Mouse (Mus musculus): ENCODE results near the gene Uba6. TPM values are rescaled to one million over a fixed set of nuclear protein-coding genes. Genes with fewer than 3 reads are reported as not detected.

Gene Uba6
- polyA plus RNA-seq, 1 experiment from 2014 or later = 12.3 TPM

- no peaks in the 10 kb centered on the region for H3K9me3 ChIP-seq (replicated peaks)
- no peak overlapping the region for H3K27ac ChIP-seq (ENCODE audit: poor library complexity, severe bottlenecking)
- no peaks in the 10 kb centered on the region for H3K4me1 ChIP-seq (replicated peaks)
- no peak for ATAC-seq (ENCODE audit: insufficient number of reproducible peaks, low FRiP score)
- WGBS = 73% methylated on average over 4 of the region's 4 CpGs
- H3K9ac ChIP-seq = no peak overlapping the region
- no peak overlapping the region for H3K4me3 ChIP-seq
- H3K27me3 ChIP-seq (replicated peaks) = no peaks in the 10 kb centered on the region
- no peaks in the 10 kb centered on the region for H3K36me3 ChIP-seq
- H3K4me2 ChIP-seq = no peak overlapping the region
Observed at GRCm38 (mm10) chr5:86072756-86073386, 99.7 kb downstream of the Uba6 start.

DNA sequence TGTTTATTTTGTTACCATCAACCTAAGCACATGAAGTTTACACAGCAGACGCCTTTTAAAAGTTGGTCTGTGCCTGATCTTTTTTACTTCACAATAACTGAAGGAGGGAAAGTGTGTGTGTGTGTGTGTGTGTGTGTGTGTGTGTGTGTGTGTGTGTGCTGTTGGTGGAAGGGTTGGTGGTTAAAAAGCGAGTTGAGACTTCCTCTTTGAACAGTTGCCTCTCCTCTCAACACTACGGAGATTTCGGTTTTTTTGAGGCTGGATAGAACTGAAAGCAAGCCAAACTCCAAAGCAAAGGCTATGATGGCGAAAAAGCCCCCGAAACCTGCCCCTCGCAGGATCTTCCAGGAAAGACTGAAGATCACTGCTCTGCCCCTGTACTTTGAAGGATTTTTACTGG is 101.1 kb downstream of the Uba6 start, which contains the start of gene Stap1:
Stap1 (plus strand) TSS at position 209 of the 400 bp plus-strand sequence.
- Histone ChIP-seq H3K4me2 (no peak within 1 kb of the TSS), H3K27ac (ENCODE audit: poor library complexity, severe bottlenecking) (no peak within 1 kb of the TSS), H3K9me3 (replicated peaks) (no peaks in the 10 kb centered on the region), H3K9ac (no peak within 1 kb of the TSS), H3K36me3 (no peaks in the 10 kb centered on the region), H3K27me3 (replicated peaks) (no peaks in the 10 kb centered on the region), H3K4me1 (replicated peaks) (no peaks in the 10 kb centered on the region), H3K4me3 (no peak within 1 kb of the TSS)
- WGBS = 73% methylated on average over 7 of the region's 7 CpGs
- no peak for ATAC-seq (ENCODE audit: insufficient number of reproducible peaks, low FRiP score)

GRCm38 (mm10) chr5:86069121-86069520 is 103.5 kb downstream of the Uba6 start:
- ATAC-seq (ENCODE audit: insufficient number of reproducible peaks, low FRiP score) = no peak
- Histone ChIP-seq H3K9me3 (replicated peaks) (no peaks in the 10 kb centered on the region), H3K4me1 (replicated peaks) (peaks cover 4% of the 10 kb centered on the region), H3K9ac (no peak overlapping the region), H3K4me3 (no peak overlapping the region), H3K27me3 (replicated peaks) (no peaks in the 10 kb centered on the region), H3K4me2 (no peak overlapping the region), H3K27ac (ENCODE audit: poor library complexity, severe bottlenecking) (no peak overlapping the region), H3K36me3 (no peaks in the 10 kb centered on the region)
- WGBS = 65% methylated on average over 6 of the region's 6 CpGs

DNA sequence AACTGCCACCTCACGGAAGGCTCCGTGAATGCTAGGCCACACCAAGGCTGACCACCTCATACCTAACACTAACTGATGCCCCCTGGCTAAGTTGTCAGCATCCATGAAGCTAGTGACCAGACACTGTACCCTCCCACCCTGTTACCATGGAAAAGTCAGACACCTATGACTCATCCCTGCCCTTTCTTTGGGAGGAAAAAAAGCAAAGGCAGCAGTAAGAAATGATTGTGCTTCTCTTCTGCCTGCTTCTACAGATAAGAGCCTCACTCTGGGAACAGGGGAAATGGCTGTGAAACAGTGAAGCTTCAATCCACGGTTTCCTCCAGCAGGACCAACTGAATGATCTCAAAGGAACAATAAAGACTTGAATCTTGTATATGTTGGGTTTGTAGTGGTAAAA is 104.2 kb downstream of the Uba6 start:
- Histone ChIP-seq H3K4me2 (no peak overlapping the region), H3K36me3 (no peaks in the 10 kb centered on the region), H3K9me3 (replicated peaks) (no peaks in the 10 kb centered on the region), H3K4me1 (replicated peaks) (peaks cover 9% of the 10 kb centered on the region), H3K27ac (ENCODE audit: poor library complexity, severe bottlenecking) (no peak overlapping the region), H3K27me3 (replicated peaks) (no peaks in the 10 kb centered on the region), H3K9ac (no peak overlapping the region), H3K4me3 (no peak overlapping the region)
- 66% methylated on average over 3 of the region's 3 CpGs for WGBS
- no peak for ATAC-seq (ENCODE audit: insufficient number of reproducible peaks, low FRiP score)

DNA sequence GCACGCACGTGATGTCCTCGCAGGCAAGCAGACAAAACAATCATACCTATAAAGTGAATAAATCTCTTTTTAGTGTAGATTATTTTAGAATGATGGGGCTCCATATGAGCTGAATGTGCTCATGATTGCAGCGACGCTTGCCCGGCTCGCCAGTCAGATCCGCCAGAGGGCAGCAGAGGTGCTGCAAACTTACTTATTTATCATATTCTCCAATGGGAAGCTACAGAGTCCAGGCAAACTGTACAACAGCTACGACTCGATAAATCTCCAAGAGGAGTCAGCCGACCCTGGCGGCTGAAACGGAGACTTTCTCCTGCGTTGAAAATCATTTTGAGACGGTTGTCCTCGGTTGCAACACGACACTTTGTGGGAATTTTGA is 106.1 kb downstream of the Uba6 start:
- H3K4me3 ChIP-seq = peak overlapping the region; percentile 75
- H3K27ac ChIP-seq (ENCODE audit: poor library complexity, severe bottlenecking) = no peak overlapping the region
- no peaks in the 10 kb centered on the region for H3K36me3 ChIP-seq
- peaks cover 12% of the 10 kb centered on the region for H3K4me1 ChIP-seq (replicated peaks)
- H3K9ac ChIP-seq = 0 out of 2 replicates have a peak overlapping the region, but pooled peaks have one; percentile 44
- H3K27me3 ChIP-seq (replicated peaks) = no peaks in the 10 kb centered on the region
- no peaks in the 10 kb centered on the region for H3K9me3 ChIP-seq (replicated peaks)
- peak; percentile 40; the same call in 1 of the 2 replicates for ATAC-seq (ENCODE audit: insufficient number of reproducible peaks, low FRiP score)
- WGBS = 1% methylated on average over 17 of the region's 17 CpGs
- peak overlapping the region; percentile 73 for H3K4me2 ChIP-seq

DNA sequence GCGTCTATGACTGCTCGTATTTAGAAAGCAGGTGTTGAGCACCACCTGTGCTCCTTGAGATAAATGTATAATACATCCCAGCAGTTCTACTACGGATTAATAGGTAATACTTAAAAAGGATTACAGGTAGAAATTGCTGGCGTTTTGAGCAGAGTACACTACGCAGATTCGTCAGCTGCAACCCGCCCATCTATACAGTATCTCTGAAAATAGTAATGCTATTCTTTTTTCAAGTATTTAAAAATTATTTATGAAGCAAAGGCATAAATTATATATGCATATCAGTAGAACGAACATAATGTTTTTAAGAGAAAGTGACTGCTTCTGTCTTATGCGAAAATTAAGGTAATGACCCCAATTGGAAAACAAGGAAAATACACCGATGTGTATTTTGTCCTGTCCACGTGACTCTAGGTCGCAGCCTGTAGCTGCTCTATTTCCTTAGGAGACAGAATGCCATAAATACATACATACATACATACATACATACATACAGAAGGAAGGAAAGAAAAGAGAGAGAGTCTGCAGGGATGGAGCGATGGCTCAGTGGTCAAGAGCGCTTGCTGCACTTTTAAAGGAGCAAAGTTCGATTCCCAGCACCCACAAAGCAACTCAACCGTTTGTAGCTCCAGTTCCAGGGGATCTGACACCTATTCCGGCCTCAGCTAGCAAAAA is 106.6 kb downstream of the Uba6 start:
- WGBS = under 1% methylated on average over 17 of the region's 17 CpGs
- peaks cover 12% of the 10 kb centered on the region for H3K4me1 ChIP-seq (replicated peaks)
- ATAC-seq (ENCODE audit: insufficient number of reproducible peaks, low FRiP score) = peak; percentile 58

DNA sequence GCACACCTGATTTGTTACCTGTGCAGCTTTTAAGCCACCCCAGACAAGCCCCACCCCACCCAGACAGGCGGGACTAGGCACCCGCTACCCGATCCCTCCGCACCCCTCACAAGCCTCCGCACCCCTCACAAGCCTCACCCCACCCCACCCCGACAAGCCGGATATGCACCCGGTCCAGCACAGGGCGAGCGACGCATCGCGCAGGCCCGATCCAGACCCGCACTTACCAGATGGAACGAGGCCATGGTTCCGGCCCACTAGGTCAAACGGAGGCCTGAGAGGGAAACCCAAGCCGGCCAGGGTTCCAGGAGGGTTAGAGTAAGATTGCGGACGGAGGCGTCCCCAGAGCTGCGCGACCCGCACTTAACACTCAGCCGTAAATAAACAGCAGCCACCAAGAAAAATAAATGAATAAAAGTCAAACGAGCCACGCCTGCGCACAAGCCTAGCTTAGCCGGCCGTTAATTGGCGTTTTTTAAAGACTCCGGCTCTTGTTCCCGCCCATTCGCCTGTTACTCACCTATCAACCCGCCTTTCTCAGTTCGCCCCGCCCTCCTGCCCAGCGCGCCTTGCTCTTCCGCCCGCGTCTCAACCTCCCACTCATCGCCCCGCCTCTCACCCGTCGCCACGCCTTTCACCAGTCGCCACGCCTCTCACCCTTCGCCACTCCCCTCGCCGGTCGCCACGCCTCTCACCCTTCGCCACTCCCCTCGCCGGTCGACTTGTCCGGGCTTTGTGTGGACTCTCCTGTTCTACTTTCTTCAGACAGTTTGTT is 107.3 kb downstream of the Uba6 start, which contains the start of gene Cenpc1:
Cenpc1 (minus strand) TSS at position 483 of the 775 bp plus-strand sequence.
- peak within 1 kb of the TSS; percentile 77 for H3K27ac ChIP-seq (ENCODE audit: poor library complexity, severe bottlenecking)
- no peaks in the 10 kb centered on the region for H3K27me3 ChIP-seq (replicated peaks)
- peak within 1 kb of the TSS; percentile 73 for H3K4me2 ChIP-seq
- no peaks in the 10 kb centered on the region for H3K9me3 ChIP-seq (replicated peaks)
- peaks cover 12% of the 10 kb centered on the region for H3K4me1 ChIP-seq (replicated peaks)
- no peaks in the 10 kb centered on the region for H3K36me3 ChIP-seq
- peak; percentile 98 for ATAC-seq (ENCODE audit: insufficient number of reproducible peaks, low FRiP score)
- peak within 1 kb of the TSS; percentile 86 for H3K9ac ChIP-seq
- under 1% methylated on average over 60 of the region's 60 CpGs for WGBS
- H3K4me3 ChIP-seq = peak within 1 kb of the TSS; percentile 75

More for the DNA sequence above, 106.6 kb downstream of the Uba6 start:
- H3K36me3 ChIP-seq = no peaks in the 10 kb centered on the region
- peak overlapping the region; percentile 77 for H3K27ac ChIP-seq (ENCODE audit: poor library complexity, severe bottlenecking)
- H3K27me3 ChIP-seq (replicated peaks) = no peaks in the 10 kb centered on the region
- H3K9me3 ChIP-seq (replicated peaks) = no peaks in the 10 kb centered on the region
- peak overlapping the region; percentile 75 for H3K4me3 ChIP-seq
- H3K9ac ChIP-seq = 0 out of 2 replicates have a peak overlapping the region, but pooled peaks have one; percentile 28
- peak overlapping the region; percentile 73 for H3K4me2 ChIP-seq

DNA sequence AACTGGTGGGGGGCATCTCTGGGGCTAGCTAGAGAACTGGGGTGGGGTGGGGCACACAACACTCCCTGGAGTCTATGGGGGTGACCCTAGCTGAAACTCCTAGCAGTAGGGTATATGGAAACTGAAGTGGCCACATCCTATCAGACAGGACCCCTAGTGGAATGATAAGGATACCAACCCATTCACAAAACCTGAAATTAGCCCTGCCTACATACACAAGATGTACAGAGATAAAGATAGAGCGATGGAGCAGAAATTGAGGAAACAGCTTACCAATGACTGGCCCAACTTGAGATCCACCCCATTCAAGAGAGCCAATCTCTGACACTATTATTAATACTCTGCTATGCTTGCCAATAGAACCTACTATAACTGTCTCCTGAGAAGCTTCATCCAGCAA is 109.1 kb downstream of the Uba6 start:
- H3K9me3 ChIP-seq (replicated peaks) = no peaks in the 10 kb centered on the region
- H3K4me2 ChIP-seq = peak overlapping the region; percentile 73
- ATAC-seq (ENCODE audit: insufficient number of reproducible peaks, low FRiP score) = no peak
- H3K4me3 ChIP-seq = peak overlapping the region; percentile 75; the same call in 1 of the 2 replicates
- H3K9ac ChIP-seq = no peak overlapping the region
- H3K36me3 ChIP-seq = 0 out of 2 replicates have a peak, but pooled peaks cover 3% of the 10 kb centered on the region
- H3K27me3 ChIP-seq (replicated peaks) = no peaks in the 10 kb centered on the region
- no peak overlapping the region for H3K27ac ChIP-seq (ENCODE audit: poor library complexity, severe bottlenecking)
- WGBS = 84% methylated on average over 1 of the region's 1 CpGs
- peaks cover 12% of the 10 kb centered on the region for H3K4me1 ChIP-seq (replicated peaks)

Other genes with a start within 250 kb of the Uba6 start
- gene Cenpc1, start 107.2 kb downstream of the Uba6 start, polyA plus RNA-seq (2016; fragmentation: Nextera tagmentation; extraction: Ambion mirVana) = 29.1 and 31.0 TPM in 2 replicates
- 0.11 TPM in 1 of 2 replicates, not detected in the other for gene Stap1, start 101.1 kb downstream of the Uba6 start, polyA plus RNA-seq (2016; fragmentation: Nextera tagmentation; extraction: Ambion mirVana)
- not detected in 2 replicates for gene Gnrhr, start 25.1 kb upstream of the Uba6 start, polyA plus RNA-seq (2016; fragmentation: Nextera tagmentation; extraction: Ambion mirVana)
- gene Tmprss11c, start 116.5 kb upstream of the Uba6 start, polyA plus RNA-seq (2016; fragmentation: Nextera tagmentation; extraction: Ambion mirVana) = not detected in 2 replicates
- not detected in 2 replicates for gene Tmprss11d, start 200.6 kb upstream of the Uba6 start, polyA plus RNA-seq (2016; fragmentation: Nextera tagmentation; extraction: Ambion mirVana)